Comparison of ENCODE assay signal across 9 mouse cellular contexts in genomic region chr2:29271803-29272518, GRCm38 (mm10). TPM values are rescaled to one million over a fixed set of nuclear protein-coding genes. Genes with fewer than 3 reads are reported as not detected.
DNase-seq lines count a peak whose midpoint lies in the region; ATAC-seq lines count a peak whose summit lies in the region.
"Had no signal": no experiment of that assay in that cellular context is flagged by ENCODE, and none has a peak within 500 bp of the region (broad histone marks: within the 10 kb centered on the region; RNA-seq: fewer than 3 reads in every experiment).

No protein-coding gene starts in this region.

- H3K4me3 ChIP-seq in heart, embryonic 10.5 days = no peak overlapping the region
- no peak overlapping the region for H3K4me3 ChIP-seq in heart, embryonic 11.5 days (ENCODE audit: low read depth, low read length)
- H3K4me3 ChIP-seq in midbrain, embryonic 11.5 days (ENCODE audit: low read depth, low read length) = no peak overlapping the region
- H3K4me3 ChIP-seq: embryonic facial prominence, embryonic 13.5 days had no signal

- no peak overlapping the region for H3K9ac ChIP-seq in heart, embryonic 11.5 days (ENCODE audit: low read depth, low read length)
- H3K9ac ChIP-seq in midbrain, embryonic 11.5 days (ENCODE audit: low read length) = peak overlapping the region; percentile 44
- H3K9ac ChIP-seq: embryonic facial prominence, embryonic 13.5 days had no signal

- H3K4me1 ChIP-seq in heart, embryonic 10.5 days = peaks cover 5% of the 10 kb centered on the region
- H3K4me1 ChIP-seq in heart, embryonic 11.5 days (ENCODE audit: control insufficient read depth, insufficient read depth, low read length) = 0 out of 2 replicates have a peak, but pooled peaks cover 2% of the 10 kb centered on the region
- peaks cover 10% of the 10 kb centered on the region for H3K4me1 ChIP-seq in midbrain, embryonic 11.5 days (ENCODE audit: control insufficient read depth, insufficient read depth, low read length)
- H3K4me1 ChIP-seq: embryonic facial prominence, embryonic 13.5 days had no signal

- DNase-seq in heart, embryonic 10.5 days (ENCODE audit: low spot score) = no peak
- peak; percentile 15 to 29 for DNase-seq in adrenal gland, postnatal 36 days
- peak; percentile 14 for DNase-seq in kidney, adult 9 months
- DNase-seq in midbrain, embryonic 11.5 days (ENCODE audit: low spot score, missing footprints) = no peak
- no peak for DNase-seq in testis, postnatal 14 days (ENCODE audit: low spot score)
- DNase-seq in thymus, postnatal 36 days = no peak
- no peak for DNase-seq in spleen, postnatal 10 days (ENCODE audit: low spot score in 2 of 2)

- ATAC-seq in heart, embryonic 11.5 days (replicated peaks; ENCODE audit: insufficient number of reproducible peaks, low FRiP score, low TSS enrichment) = no peak
- ATAC-seq in midbrain, embryonic 11.5 days (ENCODE audit: low FRiP score) = peak; percentile 64; the same call in 1 of the 2 replicates

- WGBS in heart, embryonic 10.5 days = 73% methylated on average over 7 of the region's 7 CpGs
- WGBS in heart, embryonic 11.5 days (ENCODE audit: insufficient replicate concordance) = 75% methylated on average over 7 of the region's 7 CpGs
- WGBS in midbrain, embryonic 11.5 days = 52% methylated on average over 7 of the region's 7 CpGs

- H3K27ac ChIP-seq in heart, embryonic 10.5 days = peak overlapping the region; percentile 4; the same call in 1 of the 2 replicates
- no peak overlapping the region for H3K27ac ChIP-seq in heart, embryonic 11.5 days (ENCODE audit: low read depth, low read length)
- peak overlapping the region; percentile 12; the same call in 1 of the 2 replicates for H3K27ac ChIP-seq in midbrain, embryonic 11.5 days (ENCODE audit: low read depth, low read length)
- H3K27ac ChIP-seq: embryonic facial prominence, embryonic 13.5 days had no signal

- H3K4me2 ChIP-seq in heart, embryonic 11.5 days = no peak overlapping the region
- no peak overlapping the region for H3K4me2 ChIP-seq in midbrain, embryonic 11.5 days
- H3K4me2 ChIP-seq: embryonic facial prominence, embryonic 13.5 days had no signal

- no peaks in the 10 kb centered on the region for H3K36me3 ChIP-seq in heart, embryonic 10.5 days
- no peaks in the 10 kb centered on the region for H3K36me3 ChIP-seq in heart, embryonic 11.5 days (ENCODE audit: control insufficient read depth, insufficient read depth, low read length)
- no peaks in the 10 kb centered on the region for H3K36me3 ChIP-seq in midbrain, embryonic 11.5 days (ENCODE audit: control insufficient read depth, insufficient read depth, low read length)
- H3K36me3 ChIP-seq: embryonic facial prominence, embryonic 13.5 days had no signal

- peaks cover 15% of the 10 kb centered on the region; the same call in 1 of the 2 replicates for H3K27me3 ChIP-seq in heart, embryonic 10.5 days (ENCODE audit: insufficient read depth, poor library complexity, severe bottlenecking)
- no peaks in the 10 kb centered on the region for H3K27me3 ChIP-seq in heart, embryonic 11.5 days (ENCODE audit: control insufficient read depth, insufficient read depth, low read length)
- H3K27me3 ChIP-seq in midbrain, embryonic 11.5 days (ENCODE audit: control insufficient read depth, insufficient read depth, low read length) = no peaks in the 10 kb centered on the region
- H3K27me3 ChIP-seq: embryonic facial prominence, embryonic 13.5 days had no signal

- H3K9me3 ChIP-seq in heart, embryonic 10.5 days = no peaks in the 10 kb centered on the region
- no peaks in the 10 kb centered on the region for H3K9me3 ChIP-seq in heart, embryonic 11.5 days (replicated peaks; ENCODE audit: control insufficient read depth, low read length)
- H3K9me3 ChIP-seq in midbrain, embryonic 11.5 days (ENCODE audit: control insufficient read depth, low read length) = no peaks in the 10 kb centered on the region
- H3K9me3 ChIP-seq: embryonic facial prominence, embryonic 13.5 days had no signal

RNA-seq across cellular contexts. Expression of gene Ntng2, which starts 19.2 kb away (rescaled TPM):
- 0.20 and 0.87 TPM in 2 replicates for polyA plus RNA-seq in heart, embryonic 10.5 days (2016; fragmentation: Nextera tagmentation; extraction: Ambion mirVana)
- 0.23 TPM in 1 of 2 replicates, not detected in the other for polyA plus RNA-seq in heart, embryonic 11.5 days (2014; fragmentation: Nextera tagmentation; extraction: Ambion mirVana)
- 10 to 100 TPM; 35.0 to 44.2 TPM for total RNA-seq in adrenal gland, postnatal 36 days (2021)
- polyA plus RNA-seq in midbrain, embryonic 11.5 days (2014; fragmentation: Nextera tagmentation; extraction: Ambion mirVana) = 3.1 and 4.6 TPM in 2 replicates

Comparison
In these comparisons a context has a peak if more than half of its experiments do, and no peak if none do; other contexts are left out.
1. DNase-seq: peak in adrenal gland, postnatal 36 days (2 of 2) and kidney, adult 9 months (single experiment); none in heart, embryonic 10.5 days (single experiment), midbrain, embryonic 11.5 days (single experiment), testis, postnatal 14 days (single experiment), thymus, postnatal 36 days (0 of 2) and spleen, postnatal 10 days (0 of 2).